Mouse (Mus musculus) kidney, adult 9 months (tissue): ENCODE results near the gene Wdr24.

Experiments
- DNase-seq: peaks from one replicate; pipeline ENCODE4 v3.0.0; 2022

Gene Wdr24

GRCm38 (mm10) chr17:25832436-25833290 lies 9.2 kb downstream of the Wdr24 start:
- peak; percentile 100 for DNase-seq

- peak; percentile 99 for DNase-seq
Measured at GRCm38 (mm10) chr17:25833291-25833663, 9.8 kb downstream of the Wdr24 start, which contains the start of gene Stub1. TSS of gene Stub1 (minus strand) at chr17:25833404.

GRCm38 (mm10) chr17:25833961-25834594 lies 10.7 kb downstream of the Wdr24 start:
- DNase-seq: peak; percentile 91

- DNase-seq: peak; percentile 42
Measured at GRCm38 (mm10) chr17:25834595-25835222, 11.3 kb downstream of the Wdr24 start.

GRCm38 (mm10) chr17:25835301-25835700 lies 11.9 kb downstream of the Wdr24 start:
- DNase-seq: no peak

GRCm38 (mm10) chr17:25835816-25836215 lies 12.4 kb downstream of the Wdr24 start:
- DNase-seq: peak; percentile 43

- peak; percentile 64 for DNase-seq
Measured at GRCm38 (mm10) chr17:25836397-25837075, 13.1 kb downstream of the Wdr24 start.

GRCm38 (mm10) chr17:25837076-25837410 lies 13.6 kb downstream of the Wdr24 start, which contains the start of gene Rhbdl1:
TSS of gene Rhbdl1 (minus strand) at chr17:25837295.
- peak; percentile 77 for DNase-seq

- no peak for DNase-seq
Measured at GRCm38 (mm10) chr17:25837533-25837932, 14.1 kb downstream of the Wdr24 start.

- DNase-seq: peak; percentile 16
Measured at GRCm38 (mm10) chr17:25838904-25839303, 15.5 kb downstream of the Wdr24 start.

GRCm38 (mm10) chr17:25839455-25840235 lies 16.2 kb downstream of the Wdr24 start:
- peak; percentile 76 for DNase-seq

- no peak for DNase-seq
Measured at GRCm38 (mm10) chr17:25840519-25840918, 17.1 kb downstream of the Wdr24 start.

GRCm38 (mm10) chr17:25841117-25841880 lies 17.9 kb downstream of the Wdr24 start, which contains the start of gene Gm20683:
TSS of gene Gm20683 (minus strand) at chr17:25841763.
- DNase-seq: no peak

- no peak for DNase-seq
Measured at GRCm38 (mm10) chr17:25842509-25842908, 19.1 kb downstream of the Wdr24 start.

GRCm38 (mm10) chr17:25843122-25843521 lies 19.7 kb downstream of the Wdr24 start:
- DNase-seq: no peak

GRCm38 (mm10) chr17:25843636-25844395 lies 20.4 kb downstream of the Wdr24 start:
- peak; percentile 41 for DNase-seq

- DNase-seq: peak; percentile 97
Measured at GRCm38 (mm10) chr17:25844396-25844901, 21.0 kb downstream of the Wdr24 start, which contains the start of gene Rhot2. TSS of gene Rhot2 (minus strand) at chr17:25844851.

- no peak for DNase-seq
Measured at GRCm38 (mm10) chr17:25860229-25860628, 36.8 kb downstream of the Wdr24 start.

- peak; percentile 91 for DNase-seq
Measured at GRCm38 (mm10) chr17:25860832-25861703, 37.6 kb downstream of the Wdr24 start, which contains the start of gene Wdr90. TSS of gene Wdr90 (minus strand) at chr17:25861501.
